Mouse (Mus musculus): Measurements from ENCODE around the gene Engase. TPM values are rescaled to one million over a fixed set of nuclear protein-coding genes. Genes with fewer than 3 reads are reported as not detected.

Gene Engase
- polyA plus RNA-seq, 1 experiment from 2014 or later: 6.7 TPM

- no peaks in the 10 kb centered on the region for H3K36me3 ChIP-seq (ENCODE audit: control insufficient read depth, insufficient read depth)
- H3K27ac ChIP-seq (ENCODE audit: low read length): peak overlapping the region; percentile 53; the same call in 1 of the 2 replicates
- WGBS: 33% methylated on average over 12 of the region's 12 CpGs
- H3K4me3 ChIP-seq (replicated peaks; ENCODE audit: low read length): no peak overlapping the region
- peaks cover 6% of the 10 kb centered on the region for H3K4me1 ChIP-seq (replicated peaks; ENCODE audit: control insufficient read depth, insufficient read depth, low read length)
- no peak overlapping the region for H3K4me2 ChIP-seq (ENCODE audit: low read length)
- H3K9me3 ChIP-seq (ENCODE audit: control insufficient read depth, low read length): no peaks in the 10 kb centered on the region
- no peak overlapping the region for H3K9ac ChIP-seq (replicated peaks; ENCODE audit: low read depth, low read length)
- no peaks in the 10 kb centered on the region for H3K27me3 ChIP-seq (replicated peaks; ENCODE audit: control insufficient read depth, insufficient read depth, low read length)
- no peak for ATAC-seq
Observed at GRCm38 (mm10) chr11:118470234-118470966, 6.2 kb upstream of the Engase start.

GRCm38 (mm10) chr11:118471676-118472075, 5.0 kb upstream of the Engase start:
- no peak for ATAC-seq
- 76% methylated on average over 13 of the region's 13 CpGs for WGBS

GRCm38 (mm10) chr11:118473161-118473560, 3.5 kb upstream of the Engase start:
- Histone ChIP-seq H3K27ac (ENCODE audit: low read length) (no peak overlapping the region), H3K27me3 (replicated peaks; ENCODE audit: control insufficient read depth, insufficient read depth, low read length) (no peaks in the 10 kb centered on the region), H3K9me3 (ENCODE audit: control insufficient read depth, low read length) (no peaks in the 10 kb centered on the region), H3K4me2 (ENCODE audit: low read length) (no peak overlapping the region), H3K4me3 (replicated peaks; ENCODE audit: low read length) (no peak overlapping the region), H3K36me3 (ENCODE audit: control insufficient read depth, insufficient read depth) (no peaks in the 10 kb centered on the region), H3K9ac (replicated peaks; ENCODE audit: low read depth, low read length) (no peak overlapping the region), H3K4me1 (replicated peaks; ENCODE audit: control insufficient read depth, insufficient read depth, low read length) (peaks cover 14% of the 10 kb centered on the region)
- 100% methylated on average over 1 of the region's 1 CpGs for WGBS
- no peak for ATAC-seq

More at GRCm38 (mm10) chr11:118471676-118472075, 5.0 kb upstream of the Engase start:
- Histone ChIP-seq H3K4me1 (replicated peaks; ENCODE audit: control insufficient read depth, insufficient read depth, low read length) (peaks cover 10% of the 10 kb centered on the region), H3K9ac (replicated peaks; ENCODE audit: low read depth, low read length) (no peak overlapping the region), H3K9me3 (ENCODE audit: control insufficient read depth, low read length) (no peaks in the 10 kb centered on the region), H3K4me2 (ENCODE audit: low read length) (no peak overlapping the region), H3K36me3 (ENCODE audit: control insufficient read depth, insufficient read depth) (no peaks in the 10 kb centered on the region), H3K4me3 (replicated peaks; ENCODE audit: low read length) (no peak overlapping the region), H3K27me3 (replicated peaks; ENCODE audit: control insufficient read depth, insufficient read depth, low read length) (no peaks in the 10 kb centered on the region), H3K27ac (ENCODE audit: low read length) (no peak overlapping the region)

- ATAC-seq: no peak
- Histone ChIP-seq H3K4me3 (replicated peaks; ENCODE audit: low read length) (no peak overlapping the region), H3K36me3 (ENCODE audit: control insufficient read depth, insufficient read depth) (no peaks in the 10 kb centered on the region), H3K27me3 (replicated peaks; ENCODE audit: control insufficient read depth, insufficient read depth, low read length) (no peaks in the 10 kb centered on the region), H3K4me1 (replicated peaks; ENCODE audit: control insufficient read depth, insufficient read depth, low read length) (peaks cover 14% of the 10 kb centered on the region), H3K27ac (ENCODE audit: low read length) (no peak overlapping the region), H3K9me3 (ENCODE audit: control insufficient read depth, low read length) (no peaks in the 10 kb centered on the region), H3K9ac (replicated peaks; ENCODE audit: low read depth, low read length) (no peak overlapping the region), H3K4me2 (ENCODE audit: low read length) (no peak overlapping the region)
- WGBS: 88% methylated on average over 6 of the region's 6 CpGs
Observed at GRCm38 (mm10) chr11:118473842-118474500, 2.7 kb upstream of the Engase start.

GRCm38 (mm10) chr11:118475496-118476083, 1.0 kb upstream of the Engase start:
- no peak for ATAC-seq
- H3K9me3 ChIP-seq (ENCODE audit: control insufficient read depth, low read length): no peaks in the 10 kb centered on the region
- H3K4me2 ChIP-seq (ENCODE audit: low read length): no peak overlapping the region
- H3K4me1 ChIP-seq (replicated peaks; ENCODE audit: control insufficient read depth, insufficient read depth, low read length): peaks cover 11% of the 10 kb centered on the region
- no peak overlapping the region for H3K27ac ChIP-seq (ENCODE audit: low read length)
- no peaks in the 10 kb centered on the region for H3K27me3 ChIP-seq (replicated peaks; ENCODE audit: control insufficient read depth, insufficient read depth, low read length)
- no peak overlapping the region for H3K4me3 ChIP-seq (replicated peaks; ENCODE audit: low read length)
- no peak overlapping the region for H3K9ac ChIP-seq (replicated peaks; ENCODE audit: low read depth, low read length)
- no peaks in the 10 kb centered on the region for H3K36me3 ChIP-seq (ENCODE audit: control insufficient read depth, insufficient read depth)
- 96% methylated on average over 7 of the region's 7 CpGs for WGBS

GRCm38 (mm10) chr11:118479776-118480175, 3.1 kb downstream of the Engase start:
- Histone ChIP-seq H3K4me3 (replicated peaks; ENCODE audit: low read length) (no peak overlapping the region), H3K27ac (ENCODE audit: low read length) (no peak overlapping the region), H3K36me3 (ENCODE audit: control insufficient read depth, insufficient read depth) (no peaks in the 10 kb centered on the region), H3K27me3 (replicated peaks; ENCODE audit: control insufficient read depth, insufficient read depth, low read length) (no peaks in the 10 kb centered on the region), H3K4me2 (ENCODE audit: low read length) (no peak overlapping the region), H3K4me1 (replicated peaks; ENCODE audit: control insufficient read depth, insufficient read depth, low read length) (peaks cover 13% of the 10 kb centered on the region), H3K9me3 (ENCODE audit: control insufficient read depth, low read length) (no peaks in the 10 kb centered on the region), H3K9ac (replicated peaks; ENCODE audit: low read depth, low read length) (no peak overlapping the region)
- 91% methylated on average over 12 of the region's 12 CpGs for WGBS
- no peak for ATAC-seq

- Histone ChIP-seq H3K4me3 (replicated peaks; ENCODE audit: low read length) (no peak overlapping the region), H3K36me3 (ENCODE audit: control insufficient read depth, insufficient read depth) (no peaks in the 10 kb centered on the region), H3K4me2 (ENCODE audit: low read length) (no peak overlapping the region), H3K4me1 (replicated peaks; ENCODE audit: control insufficient read depth, insufficient read depth, low read length) (peaks cover 13% of the 10 kb centered on the region), H3K9ac (replicated peaks; ENCODE audit: low read depth, low read length) (no peak overlapping the region), H3K27me3 (replicated peaks; ENCODE audit: control insufficient read depth, insufficient read depth, low read length) (no peaks in the 10 kb centered on the region), H3K27ac (ENCODE audit: low read length) (no peak overlapping the region), H3K9me3 (ENCODE audit: control insufficient read depth, low read length) (no peaks in the 10 kb centered on the region)
- no peak for ATAC-seq
- 96% methylated on average over 11 of the region's 11 CpGs for WGBS
Observed at GRCm38 (mm10) chr11:118481231-118481630, 4.6 kb downstream of the Engase start.

GRCm38 (mm10) chr11:118481751-118482150, 5.1 kb downstream of the Engase start:
- Histone ChIP-seq H3K4me3 (replicated peaks; ENCODE audit: low read length) (no peak overlapping the region), H3K36me3 (ENCODE audit: control insufficient read depth, insufficient read depth) (0 out of 2 replicates have a peak, but pooled peaks cover 2% of the 10 kb centered on the region), H3K9me3 (ENCODE audit: control insufficient read depth, low read length) (no peaks in the 10 kb centered on the region), H3K27ac (ENCODE audit: low read length) (no peak overlapping the region), H3K9ac (replicated peaks; ENCODE audit: low read depth, low read length) (no peak overlapping the region), H3K4me1 (replicated peaks; ENCODE audit: control insufficient read depth, insufficient read depth, low read length) (peaks cover 10% of the 10 kb centered on the region), H3K4me2 (ENCODE audit: low read length) (no peak overlapping the region), H3K27me3 (replicated peaks; ENCODE audit: control insufficient read depth, insufficient read depth, low read length) (no peaks in the 10 kb centered on the region)
- WGBS: 89% methylated on average over 14 of the region's 14 CpGs
- no peak for ATAC-seq

- no peak overlapping the region for H3K4me2 ChIP-seq (ENCODE audit: low read length)
- H3K27me3 ChIP-seq (replicated peaks; ENCODE audit: control insufficient read depth, insufficient read depth, low read length): no peaks in the 10 kb centered on the region
- H3K4me3 ChIP-seq (replicated peaks; ENCODE audit: low read length): no peak overlapping the region
- H3K9me3 ChIP-seq (ENCODE audit: control insufficient read depth, low read length): no peaks in the 10 kb centered on the region
- 0 out of 2 replicates have a peak overlapping the region, but pooled peaks have one; percentile 13 for H3K9ac ChIP-seq (replicated peaks; ENCODE audit: low read depth, low read length)
- no peak overlapping the region for H3K27ac ChIP-seq (ENCODE audit: low read length)
- 0 out of 2 replicates have a peak, but pooled peaks cover 2% of the 10 kb centered on the region for H3K36me3 ChIP-seq (ENCODE audit: control insufficient read depth, insufficient read depth)
- no peak for ATAC-seq
- H3K4me1 ChIP-seq (replicated peaks; ENCODE audit: control insufficient read depth, insufficient read depth, low read length): peaks cover 3% of the 10 kb centered on the region; the same call in 1 of the 2 replicates
- WGBS: 77% methylated on average over 8 of the region's 8 CpGs
Observed at GRCm38 (mm10) chr11:118484169-118484568, 7.5 kb downstream of the Engase start.

All from forebrain, embryonic 16.5 days (tissue).